Mouse (Mus musculus) midbrain, embryonic 14.5 days (tissue): ENCODE measurements around the gene Cdk19. TPM values are rescaled to one million over a fixed set of nuclear protein-coding genes. Genes with fewer than 3 reads are reported as not detected.

Experiments
- ATAC-seq: fragments of 200-750 bp; cut with Nextera tagmentation; 2 replicates; pipeline ENCODE4 v1.8.0; 2017; ENCODE audit warnings: moderate number of reproducible peaks, moderate library complexity; ENCODE audit not compliant: low FRiP score, low TSS enrichment
- DNase-seq: peaks from one replicate; pipeline ENCODE4 v3.0.0-alpha.2; 2015
- H3K27ac ChIP-seq: fragments of 300-500 bp; sonication (generic); replicated peaks from 2 replicates; pipeline ENCODE4 v1.5.1; 2014; ENCODE audit warnings: mild to moderate bottlenecking, low read depth, low read length, moderate library complexity
- H3K27me3 ChIP-seq: fragments of 300-500 bp; sonication (generic); 2 replicates; pipeline ENCODE4 v1.6.1; 2014; ENCODE audit warnings: low read length, control low read depth, mixed read lengths; ENCODE audit not compliant: control insufficient read depth, insufficient read depth
- H3K36me3 ChIP-seq: fragments of 300-500 bp; sonication (generic); 2 replicates; pipeline ENCODE4 v1.6.1; 2014; ENCODE audit warnings: low read length, control low read depth; ENCODE audit not compliant: control insufficient read depth, insufficient read depth
- H3K4me1 ChIP-seq: fragments of 300-500 bp; sonication (generic); 2 replicates; pipeline ENCODE4 v1.6.1; 2014; ENCODE audit warnings: mild to moderate bottlenecking, antibody characterized with exemption, low read length, control low read depth; ENCODE audit not compliant: control insufficient read depth, insufficient read depth
- H3K4me2 ChIP-seq: fragments of 300-500 bp; sonication (generic); 2 replicates; pipeline ENCODE4 v1.6.1; 2014; ENCODE audit warnings: mild to moderate bottlenecking, low read length, moderate library complexity
- H3K4me3 ChIP-seq: fragments of 300-500 bp; sonication (generic); replicated peaks from 2 replicates; pipeline ENCODE4 v1.5.1; 2014; ENCODE audit warnings: low read depth, low read length
- H3K9ac ChIP-seq: fragments of 300-500 bp; sonication (generic); replicated peaks from 2 replicates; pipeline ENCODE4 v1.6.1; 2014; ENCODE audit warnings: mild to moderate bottlenecking, low read length, moderate library complexity
- H3K9me3 ChIP-seq: fragments of 300-500 bp; sonication (generic); 2 replicates; pipeline ENCODE4 v1.6.1; 2016; ENCODE audit warnings: low read length, control low read depth, mixed read lengths; ENCODE audit not compliant: control insufficient read depth
- WGBS: fragments of 180-500 bp; shearing (Covaris S2); extraction: QIAGEN DNeasy Blood & Tissue Kit; methylation state at CpG from one replicate; pipeline ENCODE4 v1.1.7; 2014; 5-methylcytosine and 5-hydroxymethylcytosine counted together
- polyA plus RNA-seq: library from polyadenylated mRNA; unstranded; fragments of >200 nt; fragmentation: Nextera tagmentation; extraction: Ambion mirVana; gene quantifications from 2 replicates; pipeline ENCODE4 v1.2.1, GENCODE M21; 2014

Gene Cdk19
- polyA plus RNA-seq, 1 experiment from 2014 or later, result 13.1 TPM

DNA sequence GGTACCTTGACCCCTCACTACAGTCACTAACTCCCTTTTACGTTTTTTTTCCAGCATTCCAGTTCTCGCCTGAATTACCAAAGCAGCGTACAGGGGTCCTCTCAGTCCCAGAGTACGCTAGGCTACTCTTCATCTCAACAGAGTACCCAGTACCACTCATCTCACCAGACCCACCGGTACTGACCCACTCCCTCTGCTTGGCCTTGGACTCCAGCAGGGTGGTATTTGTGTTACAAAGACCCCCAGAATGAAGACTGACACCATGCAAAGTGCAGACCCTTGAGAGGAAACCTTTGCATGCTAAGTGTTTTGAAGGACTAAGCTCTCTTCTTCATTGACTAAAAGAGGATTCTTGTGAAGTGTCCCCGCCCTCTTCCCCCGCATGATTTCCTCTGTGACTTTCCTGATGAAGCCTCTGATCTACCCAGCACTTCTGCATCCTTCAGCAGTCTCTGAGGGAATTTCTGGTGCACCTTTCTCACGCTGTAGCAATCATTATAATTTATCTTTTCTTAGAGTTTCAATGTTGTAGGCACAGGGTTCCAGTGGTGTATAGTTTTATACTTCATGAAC is 140.3 kb downstream of the Cdk19 start:
- Histone ChIP-seq H3K4me2 (no peak overlapping the region), H3K36me3 (peaks cover 54% of the 10 kb centered on the region), H3K9me3 (no peaks in the 10 kb centered on the region), H3K4me1 (no peaks in the 10 kb centered on the region), H3K9ac (no peak overlapping the region), H3K4me3 (no peak overlapping the region), H3K27me3 (no peaks in the 10 kb centered on the region), H3K27ac (no peak overlapping the region)
- DNase-seq, result no peak
- WGBS, result 71% methylated on average over 8 of the region's 8 CpGs
- ATAC-seq, result no peak

DNA sequence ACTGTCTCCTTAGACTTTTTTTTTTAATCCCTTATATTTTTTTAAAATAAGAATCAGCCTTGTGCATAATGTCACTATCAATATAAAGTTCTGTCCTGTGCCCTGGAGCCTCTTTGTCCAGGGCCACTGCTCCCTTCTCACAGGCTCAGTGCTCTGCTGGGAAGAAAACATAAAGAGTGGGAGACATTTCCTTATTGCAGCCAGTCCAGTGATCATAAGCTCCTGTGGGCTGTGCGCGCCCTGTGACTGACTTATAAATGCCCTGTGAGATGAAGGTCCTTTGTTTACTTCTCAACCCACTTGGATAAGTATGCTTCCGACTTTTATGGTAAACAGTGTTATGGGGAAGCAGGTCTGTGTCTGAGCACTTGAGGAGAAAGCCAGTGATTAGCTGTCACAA is 142.2 kb downstream of the Cdk19 start:
- Histone ChIP-seq H3K9ac (no peak overlapping the region), H3K27ac (no peak overlapping the region), H3K4me2 (no peak overlapping the region), H3K4me1 (no peaks in the 10 kb centered on the region), H3K27me3 (no peaks in the 10 kb centered on the region), H3K36me3 (peaks cover 37% of the 10 kb centered on the region), H3K9me3 (no peaks in the 10 kb centered on the region), H3K4me3 (no peak overlapping the region)
- DNase-seq, result no peak
- no peak for ATAC-seq
- WGBS, result 82% methylated on average over 3 of the region's 3 CpGs

DNA sequence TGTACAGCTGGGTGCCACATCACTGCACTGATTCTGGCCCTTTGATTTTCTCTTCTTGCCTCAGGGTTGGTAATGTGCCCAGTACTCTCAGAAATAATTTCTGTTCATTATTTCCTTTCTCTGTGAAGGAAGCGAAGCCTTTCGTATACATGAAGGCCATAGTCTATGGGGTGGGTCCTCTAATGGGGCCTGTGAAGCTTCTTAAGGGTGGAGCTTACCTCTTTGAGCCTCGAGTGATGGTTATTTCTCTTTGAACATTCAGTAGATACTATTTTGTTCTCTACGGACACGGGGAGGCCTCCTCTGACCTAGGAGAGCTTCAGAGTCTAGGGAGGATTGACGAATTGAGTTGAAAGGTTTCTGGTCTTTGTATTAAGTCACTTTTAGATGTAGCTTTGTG is 142.9 kb downstream of the Cdk19 start:
- no peak for DNase-seq
- Histone ChIP-seq H3K4me2 (no peak overlapping the region), H3K4me1 (no peaks in the 10 kb centered on the region), H3K4me3 (no peak overlapping the region), H3K9me3 (no peaks in the 10 kb centered on the region), H3K36me3 (peaks cover 31% of the 10 kb centered on the region), H3K9ac (no peak overlapping the region), H3K27ac (no peak overlapping the region), H3K27me3 (no peaks in the 10 kb centered on the region)
- no peak for ATAC-seq
- 88% methylated on average over 6 of the region's 6 CpGs for WGBS

DNA sequence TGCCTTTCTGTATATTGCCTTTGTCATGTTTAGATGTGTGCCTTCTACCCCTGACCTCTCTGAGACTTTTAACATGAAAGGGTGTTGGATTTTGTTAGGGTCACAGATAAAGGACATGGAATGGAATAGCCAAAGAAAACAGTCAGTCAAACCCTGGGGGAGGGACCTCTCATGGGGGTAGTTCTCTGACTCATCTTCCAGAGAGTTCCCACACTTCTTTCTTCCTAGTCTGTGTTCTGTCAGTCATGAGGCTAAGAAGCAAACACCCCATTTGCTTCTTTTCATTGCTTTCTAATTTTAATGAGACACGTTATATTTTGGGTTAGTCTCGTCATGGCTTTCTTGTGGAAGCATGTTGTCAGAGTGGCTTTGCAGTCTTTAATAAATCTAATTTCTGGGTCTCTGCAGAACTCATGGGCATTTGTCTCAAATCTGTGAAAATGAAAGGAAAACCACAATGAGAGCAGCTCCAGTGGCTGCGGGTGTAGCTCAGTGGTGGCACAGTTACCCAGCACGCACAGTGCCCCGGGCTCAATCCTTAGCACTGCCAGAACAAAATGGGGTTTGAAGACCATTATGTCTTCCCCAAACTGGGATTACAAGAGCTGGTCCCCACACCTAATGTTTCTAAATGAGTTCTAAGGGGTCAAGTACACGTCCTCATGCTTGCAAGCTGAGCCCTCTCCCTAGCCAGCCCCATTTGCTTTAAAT is 149.9 kb downstream of the Cdk19 start:
- Histone ChIP-seq H3K9ac (no peak overlapping the region), H3K9me3 (no peaks in the 10 kb centered on the region), H3K4me2 (no peak overlapping the region), H3K4me3 (no peak overlapping the region), H3K27me3 (no peaks in the 10 kb centered on the region), H3K4me1 (no peaks in the 10 kb centered on the region), H3K27ac (no peak overlapping the region), H3K36me3 (no peaks in the 10 kb centered on the region)
- no peak for ATAC-seq
- 88% methylated on average over 6 of the region's 6 CpGs for WGBS
- no peak for DNase-seq

DNA sequence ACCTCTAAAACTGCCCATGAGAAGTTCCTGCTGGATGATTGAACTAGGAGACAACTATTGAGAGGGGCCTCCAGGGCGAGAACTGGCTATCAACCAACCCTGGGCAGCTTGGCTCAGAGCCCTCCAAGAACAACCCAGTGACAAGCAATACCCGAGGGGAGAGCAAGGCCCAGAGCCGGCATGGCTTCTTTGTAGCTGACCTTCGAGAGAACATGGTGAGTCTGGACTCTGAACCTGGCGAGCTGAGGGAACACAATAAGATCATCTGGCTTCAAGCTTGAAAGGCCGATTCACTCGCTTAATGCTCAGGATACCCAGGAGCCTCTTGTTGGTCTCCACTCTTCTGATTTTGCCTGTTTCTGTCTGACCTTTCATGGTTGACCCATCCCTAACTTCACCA is 151.8 kb downstream of the Cdk19 start:
- no peaks in the 10 kb centered on the region for H3K9me3 ChIP-seq
- no peaks in the 10 kb centered on the region for H3K36me3 ChIP-seq
- ATAC-seq (no peak), DNase-seq (no peak)
- H3K9ac ChIP-seq, result no peak overlapping the region
- WGBS, result 91% methylated on average over 7 of the region's 7 CpGs
- no peak overlapping the region for H3K27ac ChIP-seq
- no peak overlapping the region for H3K4me3 ChIP-seq
- H3K4me2 ChIP-seq, result no peak overlapping the region
- H3K4me1 ChIP-seq, result no peaks in the 10 kb centered on the region
- H3K27me3 ChIP-seq, result no peaks in the 10 kb centered on the region

DNA sequence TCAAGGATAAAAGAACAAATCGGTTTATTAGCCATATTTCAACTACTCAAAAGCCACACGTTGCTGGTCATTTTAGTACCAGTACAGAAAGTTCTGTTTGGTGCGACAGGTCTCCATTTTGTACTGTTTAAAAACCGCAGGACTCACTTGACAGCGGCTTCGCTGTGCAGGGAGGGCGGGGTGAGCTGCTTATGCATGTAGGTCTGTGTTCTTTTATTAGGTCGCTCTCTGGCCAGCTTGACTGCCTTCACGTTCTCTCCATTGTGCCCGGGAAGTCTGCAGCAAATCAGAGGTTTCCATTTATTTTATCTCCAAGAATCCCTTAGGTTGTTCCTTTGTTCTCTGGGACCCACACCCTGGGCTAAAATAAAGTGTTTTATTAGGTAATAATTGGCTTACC is 152.4 kb downstream of the Cdk19 start:
- no peaks in the 10 kb centered on the region for H3K4me1 ChIP-seq
- 77% methylated on average over 10 of the region's 10 CpGs for WGBS
- ATAC-seq (no peak), DNase-seq (no peak)
- H3K9me3 ChIP-seq, result no peaks in the 10 kb centered on the region
- no peaks in the 10 kb centered on the region for H3K27me3 ChIP-seq
- no peak overlapping the region for H3K4me3 ChIP-seq
- no peak overlapping the region for H3K9ac ChIP-seq
- no peak overlapping the region for H3K4me2 ChIP-seq
- H3K27ac ChIP-seq, result no peak overlapping the region
- no peaks in the 10 kb centered on the region for H3K36me3 ChIP-seq

DNA sequence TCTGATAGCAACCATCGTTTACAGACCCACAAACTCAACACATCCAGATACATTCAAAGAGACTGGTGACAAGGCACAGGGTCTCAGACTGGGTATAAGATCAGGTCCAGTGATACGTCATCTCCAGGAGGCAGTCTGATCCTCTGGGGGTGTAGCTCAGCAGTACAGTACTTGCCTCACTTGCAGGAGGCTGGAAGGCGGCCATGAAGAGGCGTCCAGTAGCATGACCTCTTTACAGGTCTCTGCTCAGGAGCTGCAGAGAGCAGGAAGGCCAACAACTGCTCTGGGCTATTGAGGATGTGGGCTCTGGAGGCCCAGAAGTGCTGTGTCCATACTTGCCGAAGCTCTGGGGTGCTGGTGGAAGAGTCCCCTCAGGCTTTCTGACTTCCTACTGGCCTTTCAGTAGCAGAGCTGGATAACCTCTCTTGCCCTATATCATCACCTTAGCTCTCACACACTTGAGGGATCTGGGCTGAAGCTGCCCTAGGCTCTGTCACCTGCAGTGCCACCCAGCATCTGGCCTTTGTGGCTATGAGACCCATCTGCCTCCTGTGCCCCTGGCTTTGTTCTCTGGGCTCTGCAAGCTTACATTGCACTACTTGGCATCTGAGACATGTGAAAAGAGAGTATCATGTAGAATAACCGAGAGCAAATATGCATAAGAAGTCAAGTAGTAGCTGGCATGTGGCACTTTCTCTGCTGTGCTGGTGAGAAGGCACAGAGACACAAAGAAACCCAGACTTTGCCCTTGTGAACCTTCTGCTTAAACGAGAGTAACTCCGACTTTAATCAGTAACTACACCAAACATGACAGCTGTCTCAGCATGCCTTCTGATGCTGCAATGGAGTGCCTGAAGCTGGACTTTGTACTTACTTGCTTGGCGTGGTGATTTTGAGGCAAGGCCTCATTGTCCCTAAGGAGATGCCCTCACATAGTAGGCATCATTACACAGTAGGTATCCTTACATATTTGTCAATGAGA is 155.1 kb downstream of the Cdk19 start:
- Histone ChIP-seq H3K9ac (no peak overlapping the region), H3K4me1 (no peaks in the 10 kb centered on the region), H3K4me3 (no peak overlapping the region), H3K27ac (no peak overlapping the region), H3K9me3 (no peaks in the 10 kb centered on the region), H3K4me2 (no peak overlapping the region), H3K27me3 (no peaks in the 10 kb centered on the region), H3K36me3 (no peaks in the 10 kb centered on the region)
- 83% methylated on average over 9 of the region's 9 CpGs for WGBS
- ATAC-seq, result no peak
- DNase-seq, result no peak

DNA sequence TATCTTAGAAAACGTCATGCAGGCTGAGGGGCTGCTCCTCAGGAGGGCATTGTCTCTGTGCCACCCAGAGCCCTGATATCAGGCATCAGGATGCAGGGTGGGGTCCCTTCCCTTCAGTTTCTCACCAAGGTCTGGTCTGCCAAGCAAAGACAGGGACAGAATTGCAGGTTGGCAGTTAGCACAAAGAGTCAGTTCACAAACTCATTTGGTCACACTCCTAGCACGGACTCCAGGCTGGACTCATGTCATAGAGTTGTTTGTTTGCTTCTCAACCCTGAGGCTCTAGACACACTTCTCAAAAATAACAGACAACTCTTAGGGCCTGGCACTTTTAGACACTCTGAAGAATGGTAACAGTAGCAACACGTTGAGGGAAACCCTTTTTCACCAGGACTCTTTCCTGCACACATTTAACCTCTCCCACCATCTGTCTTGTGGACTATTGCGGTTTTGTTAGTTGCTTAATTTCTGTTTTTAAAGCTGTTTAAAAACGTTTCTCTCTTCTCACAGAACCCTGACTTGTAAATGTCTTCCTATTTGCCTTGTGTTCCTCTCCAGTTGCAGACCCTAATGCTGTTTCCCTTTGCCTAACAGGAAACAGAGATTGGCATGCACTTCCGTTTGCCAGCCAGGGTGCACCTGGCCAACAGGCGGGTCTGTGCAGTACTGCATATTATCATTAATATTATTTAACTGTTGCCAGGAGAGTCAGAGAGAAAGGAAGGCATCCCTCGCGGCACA is 158.1 kb downstream of the Cdk19 start:
- H3K9ac ChIP-seq, result no peak overlapping the region
- H3K27me3 ChIP-seq, result no peaks in the 10 kb centered on the region
- no peaks in the 10 kb centered on the region for H3K9me3 ChIP-seq
- DNase-seq (no peak), ATAC-seq (no peak)
- no peak overlapping the region for H3K27ac ChIP-seq
- no peak overlapping the region for H3K4me2 ChIP-seq
- peaks cover 5% of the 10 kb centered on the region; the same call in 1 of the 2 replicates for H3K4me1 ChIP-seq
- WGBS, result 66% methylated on average over 9 of the region's 9 CpGs
- H3K4me3 ChIP-seq, result no peak overlapping the region
- no peaks in the 10 kb centered on the region for H3K36me3 ChIP-seq
